Mouse (Mus musculus): ENCODE results near the gene Gps1.

GRCm38 (mm10) chr11:120823551-120823947 lies 39.5 kb downstream of the Gps1 start:
- no peak for TF ChIP-seq GATA1 (IDR thresholded peaks at IDR 0.05; ENCODE audit: borderline replicate concordance, low read length)
- no peak for TF ChIP-seq FLI1 (IDR thresholded peaks at IDR 0.05; ENCODE audit: low read length)
